Mouse (Mus musculus): ENCODE measurements around the gene Tm9sf1.
A peak's percentile ranks its signal among the peaks of the same experiment; 100 is the strongest.

Tm9sf1 gene

GRCm38 (mm10) chr14:55590748-55591330, 52.8 kb downstream of the Tm9sf1 start, which contains the start of gene Psme2:
Psme2 (minus strand) TSS chr14:55591113.
- peak; percentile 99 for DNase-seq (ENCODE audit: low read depth, low spot score)

DNA sequence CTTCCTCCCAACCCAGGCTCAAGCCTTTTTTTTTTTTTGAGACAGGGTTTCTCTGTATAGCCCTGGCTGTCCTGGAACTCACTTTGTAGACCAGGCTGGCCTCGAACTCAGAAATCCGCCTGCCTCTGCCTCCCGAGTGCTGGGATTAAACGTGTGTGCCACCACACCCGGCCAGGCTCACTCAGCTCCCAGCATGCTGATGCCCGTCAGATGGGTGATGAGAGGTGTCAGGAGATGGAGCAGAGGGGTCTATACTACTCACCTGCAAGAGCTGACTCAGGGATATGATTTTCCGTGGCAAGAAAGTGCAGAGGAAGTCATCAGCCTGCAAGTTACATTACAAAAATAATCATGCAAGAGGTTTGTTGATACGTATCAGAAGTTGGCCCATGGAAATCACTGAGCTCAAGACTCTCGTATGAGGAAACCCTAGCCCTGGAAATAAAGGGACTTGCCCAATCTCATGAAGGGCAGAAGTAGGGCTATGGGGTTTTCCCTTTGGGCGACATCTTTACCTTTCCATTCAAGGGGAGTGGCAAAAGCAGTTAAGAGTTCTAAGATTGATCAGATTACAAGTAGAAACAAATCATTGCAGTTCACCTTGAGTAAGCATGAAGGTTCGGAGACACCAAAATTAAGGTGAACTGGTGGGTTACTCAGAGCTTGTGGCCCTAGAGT, 53.7 kb downstream of the Tm9sf1 start:
- DNase-seq (ENCODE audit: low read depth, low spot score), result no peak

DNA sequence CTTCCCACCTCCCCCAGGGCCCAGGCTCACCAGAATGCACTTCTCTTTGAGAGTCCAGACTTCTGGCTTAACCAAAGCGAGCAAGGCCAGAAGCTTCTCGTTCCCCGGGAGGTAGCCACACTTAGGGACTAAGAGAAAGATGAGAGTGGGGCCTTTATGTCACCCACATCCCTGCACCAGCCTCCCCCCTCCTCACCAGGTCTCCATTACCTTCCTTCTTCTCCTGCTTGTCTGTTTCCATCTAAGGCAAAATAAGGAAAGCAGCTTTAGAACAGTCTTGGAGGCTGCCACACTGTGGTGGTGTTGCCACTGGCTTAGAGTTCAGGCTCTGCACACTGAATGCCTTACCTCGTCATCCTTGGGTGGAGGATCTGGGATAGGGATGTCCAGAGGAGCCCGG, 54.3 kb downstream of the Tm9sf1 start:
- DNase-seq (ENCODE audit: low read depth, low spot score), result no peak

DNA sequence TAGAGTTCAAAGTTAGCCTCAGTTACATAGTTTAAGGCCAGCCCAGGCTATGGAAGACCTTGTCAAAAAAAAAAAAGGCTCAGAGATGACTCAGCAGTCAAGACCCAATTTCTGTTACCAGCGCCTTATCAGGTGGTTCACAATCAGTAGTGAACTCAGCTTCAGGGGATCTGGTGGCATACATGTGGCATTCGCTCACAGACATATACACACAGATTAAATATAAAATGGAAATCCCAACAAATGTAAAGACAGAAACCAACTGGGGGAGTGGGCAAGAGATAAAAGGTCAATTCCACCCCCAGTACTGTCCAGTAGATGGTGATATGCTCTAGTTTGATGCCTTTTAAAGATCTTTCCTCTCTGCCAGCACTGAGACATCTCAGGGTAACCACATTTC, 57.5 kb downstream of the Tm9sf1 start:
- no peak for DNase-seq (ENCODE audit: low read depth, low spot score)

All from R1 (cell line).